Mouse (Mus musculus): ENCODE measurements at regions not wholly inside any gene's neighbourhood (a gene's known extent, or its start where the extent isn't known, plus 50 kb on each side); places are given as distances from the start of the nearest gene placed in this dataset.

GRCm38 (mm10) chr10:19104671-19105203 is 89.3 kb upstream of the Tnfaip3 start:
- no peak for ATAC-seq (ENCODE audit: extremely low read depth, insufficient number of reproducible peaks, low FRiP score, low TSS enrichment)
- no peak overlapping the region for H3K4me3 ChIP-seq
- H3K27ac ChIP-seq (replicated peaks): no peak overlapping the region
- H3K4me1 ChIP-seq: no peaks in the 10 kb centered on the region
- H3K36me3 ChIP-seq: no peaks in the 10 kb centered on the region
- H3K27me3 ChIP-seq (replicated peaks): no peaks in the 10 kb centered on the region
- H3K4me2 ChIP-seq: no peak overlapping the region
- H3K9ac ChIP-seq: no peak overlapping the region
- 76% methylated on average over 5 of the region's 5 CpGs for WGBS
- H3K9me3 ChIP-seq: no peaks in the 10 kb centered on the region

GRCm38 (mm10) chr10:19099369-19100285 is 84.2 kb upstream of the Tnfaip3 start:
- no peak overlapping the region for H3K4me2 ChIP-seq
- no peak for ATAC-seq (ENCODE audit: extremely low read depth, insufficient number of reproducible peaks, low FRiP score, low TSS enrichment)
- H3K4me3 ChIP-seq: no peak overlapping the region
- H3K9me3 ChIP-seq: no peaks in the 10 kb centered on the region
- no peaks in the 10 kb centered on the region for H3K36me3 ChIP-seq
- no peak overlapping the region for H3K27ac ChIP-seq (replicated peaks)
- no peak overlapping the region for H3K9ac ChIP-seq
- no peaks in the 10 kb centered on the region for H3K4me1 ChIP-seq
- H3K27me3 ChIP-seq (replicated peaks): no peaks in the 10 kb centered on the region
- 79% methylated on average over 10 of the region's 10 CpGs for WGBS

- Histone ChIP-seq H3K27me3 (replicated peaks) (no peaks in the 10 kb centered on the region), H3K36me3 (no peaks in the 10 kb centered on the region), H3K9me3 (no peaks in the 10 kb centered on the region), H3K4me3 (no peak overlapping the region), H3K9ac (no peak overlapping the region), H3K4me1 (no peaks in the 10 kb centered on the region), H3K27ac (replicated peaks) (no peak overlapping the region), H3K4me2 (peak overlapping the region; percentile 13; the same call in 1 of the 2 replicates)
- ATAC-seq (ENCODE audit: extremely low read depth, insufficient number of reproducible peaks, low FRiP score, low TSS enrichment): no peak
- 29% methylated on average over 8 of the region's 8 CpGs for WGBS
Measured at GRCm38 (mm10) chr10:19094297-19094696, 78.8 kb upstream of the Tnfaip3 start.

GRCm38 (mm10) chr10:19093689-19094088 is 78.2 kb upstream of the Tnfaip3 start:
- no peak overlapping the region for H3K4me2 ChIP-seq
- no peak overlapping the region for H3K27ac ChIP-seq (replicated peaks)
- ATAC-seq (ENCODE audit: extremely low read depth, insufficient number of reproducible peaks, low FRiP score, low TSS enrichment): no peak
- H3K9ac ChIP-seq: no peak overlapping the region
- H3K9me3 ChIP-seq: no peaks in the 10 kb centered on the region
- no peaks in the 10 kb centered on the region for H3K27me3 ChIP-seq (replicated peaks)
- no peak overlapping the region for H3K4me3 ChIP-seq
- WGBS: 61% methylated on average over 3 of the region's 3 CpGs
- no peaks in the 10 kb centered on the region for H3K36me3 ChIP-seq
- H3K4me1 ChIP-seq: no peaks in the 10 kb centered on the region

- H3K27ac ChIP-seq (replicated peaks): no peak overlapping the region
- no peaks in the 10 kb centered on the region for H3K36me3 ChIP-seq
- H3K4me1 ChIP-seq: no peaks in the 10 kb centered on the region
- no peak for ATAC-seq (ENCODE audit: extremely low read depth, insufficient number of reproducible peaks, low FRiP score, low TSS enrichment)
- 74% methylated on average over 3 of the region's 3 CpGs for WGBS
- no peaks in the 10 kb centered on the region for H3K27me3 ChIP-seq (replicated peaks)
- H3K9me3 ChIP-seq: no peaks in the 10 kb centered on the region
- H3K4me2 ChIP-seq: no peak overlapping the region
- no peak overlapping the region for H3K4me3 ChIP-seq
- no peak overlapping the region for H3K9ac ChIP-seq
Measured at GRCm38 (mm10) chr10:19091949-19092348, 76.5 kb upstream of the Tnfaip3 start.

GRCm38 (mm10) chr10:19091110-19091509 is 75.7 kb upstream of the Tnfaip3 start:
- no peak for ATAC-seq (ENCODE audit: extremely low read depth, insufficient number of reproducible peaks, low FRiP score, low TSS enrichment)
- WGBS: 53% methylated on average over 3 of the region's 3 CpGs
- H3K9me3 ChIP-seq: no peaks in the 10 kb centered on the region
- H3K4me1 ChIP-seq: no peaks in the 10 kb centered on the region
- no peak overlapping the region for H3K9ac ChIP-seq
- no peaks in the 10 kb centered on the region for H3K27me3 ChIP-seq (replicated peaks)
- H3K4me2 ChIP-seq: no peak overlapping the region
- H3K36me3 ChIP-seq: no peaks in the 10 kb centered on the region
- H3K4me3 ChIP-seq: no peak overlapping the region
- no peak overlapping the region for H3K27ac ChIP-seq (replicated peaks)

GRCm38 (mm10) chr10:19086995-19087394 is 71.5 kb upstream of the Tnfaip3 start:
- no peak for ATAC-seq (ENCODE audit: extremely low read depth, insufficient number of reproducible peaks, low FRiP score, low TSS enrichment)
- 84% methylated on average over 1 of the region's 1 CpGs for WGBS
- no peaks in the 10 kb centered on the region for H3K9me3 ChIP-seq

GRCm38 (mm10) chr10:19082136-19082535 is 66.7 kb upstream of the Tnfaip3 start:
- Histone ChIP-seq H3K27ac (replicated peaks) (no peak overlapping the region), H3K4me3 (no peak overlapping the region), H3K4me1 (no peaks in the 10 kb centered on the region), H3K36me3 (no peaks in the 10 kb centered on the region), H3K9ac (no peak overlapping the region), H3K9me3 (no peaks in the 10 kb centered on the region), H3K4me2 (no peak overlapping the region), H3K27me3 (replicated peaks) (no peaks in the 10 kb centered on the region)
- ATAC-seq (ENCODE audit: extremely low read depth, insufficient number of reproducible peaks, low FRiP score, low TSS enrichment): no peak
- WGBS: 73% methylated on average over 4 of the region's 4 CpGs

More at GRCm38 (mm10) chr10:19086995-19087394, 71.5 kb upstream of the Tnfaip3 start:
- Histone ChIP-seq H3K4me3 (no peak overlapping the region), H3K4me1 (no peaks in the 10 kb centered on the region), H3K27ac (replicated peaks) (no peak overlapping the region), H3K9ac (no peak overlapping the region), H3K36me3 (no peaks in the 10 kb centered on the region), H3K4me2 (no peak overlapping the region), H3K27me3 (replicated peaks) (no peaks in the 10 kb centered on the region)

GRCm38 (mm10) chr10:19078047-19078446 is 62.6 kb upstream of the Tnfaip3 start:
- Histone ChIP-seq H3K4me3 (no peak overlapping the region), H3K4me2 (no peak overlapping the region), H3K36me3 (no peaks in the 10 kb centered on the region), H3K27me3 (replicated peaks) (no peaks in the 10 kb centered on the region), H3K9ac (no peak overlapping the region), H3K9me3 (no peaks in the 10 kb centered on the region), H3K27ac (replicated peaks) (no peak overlapping the region), H3K4me1 (no peaks in the 10 kb centered on the region)
- 84% methylated on average over 4 of the region's 4 CpGs for WGBS
- ATAC-seq (ENCODE audit: extremely low read depth, insufficient number of reproducible peaks, low FRiP score, low TSS enrichment): no peak

- ATAC-seq (ENCODE audit: extremely low read depth, insufficient number of reproducible peaks, low FRiP score, low TSS enrichment): no peak
- Histone ChIP-seq H3K4me2 (no peak overlapping the region), H3K27me3 (replicated peaks) (no peaks in the 10 kb centered on the region), H3K9me3 (no peaks in the 10 kb centered on the region), H3K4me3 (no peak overlapping the region), H3K9ac (no peak overlapping the region), H3K36me3 (no peaks in the 10 kb centered on the region), H3K4me1 (peaks cover 11% of the 10 kb centered on the region), H3K27ac (replicated peaks) (no peak overlapping the region)
- 79% methylated on average over 5 of the region's 5 CpGs for WGBS
Measured at GRCm38 (mm10) chr10:19068377-19068776, 52.9 kb upstream of the Tnfaip3 start.

- no peak overlapping the region for H3K4me3 ChIP-seq
- no peaks in the 10 kb centered on the region for H3K27me3 ChIP-seq (replicated peaks)
- peaks cover 18% of the 10 kb centered on the region for H3K4me1 ChIP-seq
- WGBS: 70% methylated on average over 3 of the region's 3 CpGs
- H3K9me3 ChIP-seq: no peaks in the 10 kb centered on the region
- H3K27ac ChIP-seq (replicated peaks): no peak overlapping the region
- H3K36me3 ChIP-seq: no peaks in the 10 kb centered on the region
- H3K4me2 ChIP-seq: no peak overlapping the region
- no peak overlapping the region for H3K9ac ChIP-seq
- no peak for ATAC-seq (ENCODE audit: extremely low read depth, insufficient number of reproducible peaks, low FRiP score, low TSS enrichment)
Measured at GRCm38 (mm10) chr10:19067623-19068022, 52.2 kb upstream of the Tnfaip3 start.
